ENCODE assay signal across 19 mouse cellular contexts in genomic region chr1:156909866-156910265, GRCm38 (mm10). TPM values are rescaled to one million over a fixed set of nuclear protein-coding genes. Genes with fewer than 3 reads are reported as not detected.
DNase-seq lines count a peak whose midpoint lies in the region; ATAC-seq and TF ChIP-seq lines count a peak whose summit lies in the region.
"Had no signal": no experiment of that assay in that cellular context is flagged by ENCODE, and none has a peak within 500 bp of the region (broad histone marks: within the 10 kb centered on the region; RNA-seq: fewer than 3 reads in every experiment).

No protein-coding gene starts in this region.

- H3K36me3 ChIP-seq in hindbrain, embryonic 14.5 days (replicated peaks; ENCODE audit: control insufficient read depth, insufficient read depth) = peaks cover 18% of the 10 kb centered on the region; the same call in 1 of the 2 replicates
- no peaks in the 10 kb centered on the region for H3K36me3 ChIP-seq in hindbrain, embryonic 16.5 days (ENCODE audit: control insufficient read depth, insufficient read depth, low read length)
- H3K36me3 ChIP-seq in midbrain, postnatal 0 days (ENCODE audit: insufficient read depth, low read length) = 0 out of 2 replicates have a peak, but pooled peaks cover 2% of the 10 kb centered on the region
- peaks cover 14% of the 10 kb centered on the region for H3K36me3 ChIP-seq in midbrain, embryonic 10.5 days

- H3K4me2 ChIP-seq in hindbrain, embryonic 14.5 days (replicated peaks) = no peak overlapping the region
- H3K4me2 ChIP-seq in hindbrain, embryonic 16.5 days (ENCODE audit: low read length) = no peak overlapping the region
- no peak overlapping the region for H3K4me2 ChIP-seq in midbrain, postnatal 0 days (ENCODE audit: low read depth, low read length, poor library complexity, severe bottlenecking)
- H3K4me2 ChIP-seq: embryonic facial prominence, embryonic 13.5 days; forebrain, embryonic 13.5 days; heart, embryonic 12.5 days; liver, embryonic 11.5 days; midbrain, embryonic 12.5 days had no signal

- peak; percentile 55 for TF ChIP-seq CTCF in midbrain, postnatal 0 days (IDR thresholded peaks at IDR 0.05)
- TF ChIP-seq CTCF in Patski (IDR thresholded peaks at IDR 0.05) = peak; percentile 30

- peak; percentile 60 for DNase-seq in hindbrain, embryonic 14.5 days (ENCODE audit: low spot score)
- DNase-seq in midbrain, postnatal 0 days (ENCODE audit: low spot score) = no peak
- DNase-seq in midbrain, embryonic 10.5 days (ENCODE audit: low spot score) = no peak
- DNase-seq in Patski (ENCODE audit: low read depth, low spot score) = no peak
- DNase-seq in urinary bladder, postnatal 14 days (ENCODE audit: low spot score) = no peak
- no peak for DNase-seq in spleen, adult 18-20 months
- DNase-seq: adrenal gland, adult 2 months; cerebellum, adult 11-12 months; gastrocnemius, postnatal 36 days; kidney, postnatal 14 days; left cerebral cortex, postnatal 4 days; lung, postnatal 14 days; right cerebral cortex, postnatal 25 days had no signal

- CTCF ChIA-PET in Patski (lab: Charles Lee) = interaction anchor here (2.3 kb wide), 1 partner anchor 157 kb away, joined by 6 read pairs; no protein-coding TSS in a partner anchor

- H3K9me3 ChIP-seq in hindbrain, embryonic 14.5 days (ENCODE audit: control insufficient read depth, low read length) = no peaks in the 10 kb centered on the region
- H3K9me3 ChIP-seq in hindbrain, embryonic 16.5 days (ENCODE audit: control insufficient read depth, low read length) = no peaks in the 10 kb centered on the region
- H3K9me3 ChIP-seq in midbrain, postnatal 0 days (ENCODE audit: low read length) = no peaks in the 10 kb centered on the region
- no peaks in the 10 kb centered on the region for H3K9me3 ChIP-seq in midbrain, embryonic 10.5 days (replicated peaks)
- H3K9me3 ChIP-seq: embryonic facial prominence, embryonic 13.5 days; forebrain, embryonic 13.5 days; heart, embryonic 12.5 days; midbrain, embryonic 12.5 days had no signal

- H3K4me3 ChIP-seq in hindbrain, embryonic 14.5 days (replicated peaks; ENCODE audit: low read length) = no peak overlapping the region
- H3K4me3 ChIP-seq in hindbrain, embryonic 16.5 days (ENCODE audit: low read length) = no peak overlapping the region
- H3K4me3 ChIP-seq in midbrain, postnatal 0 days (ENCODE audit: low read depth, low read length) = no peak overlapping the region
- H3K4me3 ChIP-seq in midbrain, embryonic 10.5 days = no peak overlapping the region
- H3K4me3 ChIP-seq: embryonic facial prominence, embryonic 13.5 days; forebrain, embryonic 13.5 days; heart, embryonic 12.5 days; midbrain, embryonic 12.5 days had no signal

- no peaks in the 10 kb centered on the region for H3K27me3 ChIP-seq in hindbrain, embryonic 14.5 days (ENCODE audit: control insufficient read depth, insufficient read depth, low read length)
- H3K27me3 ChIP-seq in hindbrain, embryonic 16.5 days (replicated peaks; ENCODE audit: control insufficient read depth, insufficient read depth, low read length) = no peaks in the 10 kb centered on the region
- H3K27me3 ChIP-seq in midbrain, postnatal 0 days (ENCODE audit: insufficient read depth, low read length) = no peaks in the 10 kb centered on the region
- no peaks in the 10 kb centered on the region for H3K27me3 ChIP-seq in midbrain, embryonic 10.5 days (ENCODE audit: low read depth, poor library complexity, severe bottlenecking)
- no peaks in the 10 kb centered on the region for H3K27me3 ChIP-seq in Patski
- H3K27me3 ChIP-seq: embryonic facial prominence, embryonic 13.5 days; forebrain, embryonic 13.5 days; heart, embryonic 12.5 days; midbrain, embryonic 12.5 days had no signal

- no peak for ATAC-seq in hindbrain, embryonic 14.5 days (ENCODE audit: low FRiP score)
- no peak for ATAC-seq in hindbrain, embryonic 16.5 days
- no peak for ATAC-seq in midbrain, postnatal 0 days (ENCODE audit: low FRiP score)
- no peak for ATAC-seq in Patski
- ATAC-seq: forebrain, embryonic 13.5 days had no signal

- in situ Hi-C loops in Patski (cut with MboI; ENCODE audit: low pct_unique_long_range_greater_than_20kb) = loop anchor here (10.0 kb wide), 1 partner anchor 375 kb away; no protein-coding TSS in a partner anchor

- H3K9ac ChIP-seq in hindbrain, embryonic 14.5 days = no peak overlapping the region
- no peak overlapping the region for H3K9ac ChIP-seq in hindbrain, embryonic 16.5 days (ENCODE audit: low read depth, low read length)
- no peak overlapping the region for H3K9ac ChIP-seq in midbrain, postnatal 0 days (replicated peaks; ENCODE audit: low read length, poor library complexity, severe bottlenecking)
- H3K9ac ChIP-seq: embryonic facial prominence, embryonic 13.5 days; forebrain, embryonic 13.5 days; heart, embryonic 12.5 days; midbrain, embryonic 12.5 days had no signal

- POLR2A ChIA-PET in Patski (lab: Charles Lee) = no interaction called here

- H3K27ac ChIP-seq in hindbrain, embryonic 14.5 days = no peak overlapping the region
- H3K27ac ChIP-seq in hindbrain, embryonic 16.5 days (ENCODE audit: low read depth, low read length) = no peak overlapping the region
- H3K27ac ChIP-seq in midbrain, postnatal 0 days (ENCODE audit: low read depth, low read length) = no peak overlapping the region
- no peak overlapping the region for H3K27ac ChIP-seq in midbrain, embryonic 10.5 days (replicated peaks)
- H3K27ac ChIP-seq: embryonic facial prominence, embryonic 13.5 days; forebrain, embryonic 13.5 days; midbrain, embryonic 12.5 days had no signal

- no peaks in the 10 kb centered on the region for H3K4me1 ChIP-seq in hindbrain, embryonic 14.5 days (replicated peaks; ENCODE audit: control insufficient read depth, insufficient read depth, low read length)
- H3K4me1 ChIP-seq in hindbrain, embryonic 16.5 days (ENCODE audit: control insufficient read depth, insufficient read depth, low read depth, low read length) = no peaks in the 10 kb centered on the region
- no peaks in the 10 kb centered on the region for H3K4me1 ChIP-seq in midbrain, postnatal 0 days (ENCODE audit: insufficient read depth, low read length)
- no peaks in the 10 kb centered on the region for H3K4me1 ChIP-seq in midbrain, embryonic 10.5 days
- H3K4me1 ChIP-seq: forebrain, embryonic 13.5 days had no signal

RNA-seq across cellular contexts. Expression of gene Ralgps2, which starts 29.6 kb away (rescaled TPM):
- 85.6 and 89.5 TPM in 2 replicates for polyA plus RNA-seq in hindbrain, embryonic 14.5 days (2014; fragmentation: Nextera tagmentation; extraction: Ambion mirVana)
- 74.7 and 75.9 TPM in 2 replicates for polyA plus RNA-seq in hindbrain, embryonic 16.5 days (2015; fragmentation: Nextera tagmentation; extraction: Ambion mirVana)
- 68.8 and 87.0 TPM in 2 replicates for total RNA-seq in midbrain, postnatal 0 days (2014; rRNA removed)
- polyA plus RNA-seq in midbrain, postnatal 0 days (2015; fragmentation: Nextera tagmentation; extraction: Ambion mirVana) = 58.2 and 70.4 TPM in 2 replicates
- polyA plus RNA-seq in midbrain, embryonic 10.5 days (2016; fragmentation: Nextera tagmentation; extraction: Ambion mirVana) = 92.8 and 96.8 TPM in 2 replicates
- 7.4 TPM for polyA plus RNA-seq in Patski (2021)
